31 mouse cellular contexts compared by ENCODE assay signal in genomic region chr16:8776634-8777033, GRCm38 (mm10).
"Had no signal": no experiment of that assay in that cellular context is flagged by ENCODE, and none has a peak within 500 bp of the region (broad histone marks: within the 10 kb centered on the region; RNA-seq: fewer than 3 reads in every experiment).

No protein-coding gene starts in this region.

- H3K9me3 ChIP-seq: heart, embryonic 10.5 days; heart, embryonic 12.5 days; hindbrain, embryonic 10.5 days; hindbrain, embryonic 12.5 days; intestine, embryonic 15.5 days; limb, embryonic 10.5 days; limb, embryonic 12.5 days; liver, embryonic 13.5 days; liver, embryonic 15.5 days had no signal

- H3K36me3 ChIP-seq: heart, embryonic 10.5 days; heart, embryonic 12.5 days; hindbrain, embryonic 10.5 days; hindbrain, embryonic 12.5 days; intestine, embryonic 15.5 days; limb, embryonic 10.5 days; limb, embryonic 12.5 days; liver, embryonic 13.5 days; liver, embryonic 15.5 days had no signal

- H3K27me3 ChIP-seq: heart, embryonic 12.5 days; hindbrain, embryonic 12.5 days; intestine, embryonic 15.5 days; limb, embryonic 12.5 days had no signal

- H3K4me2 ChIP-seq: heart, embryonic 12.5 days; hindbrain, embryonic 12.5 days; hindbrain, embryonic 14.5 days; intestine, embryonic 15.5 days; limb, embryonic 12.5 days; liver, embryonic 11.5 days; liver, embryonic 13.5 days; liver, embryonic 15.5 days had no signal

- H3K27ac ChIP-seq: gastrocnemius, adult 2 months; heart, embryonic 10.5 days; hindbrain, embryonic 10.5 days; hindbrain, embryonic 12.5 days; hindbrain, embryonic 14.5 days; intestine, embryonic 15.5 days; layer of hippocampus, adult 2 months; left cerebral cortex, adult 2 months; limb, embryonic 10.5 days; limb, embryonic 12.5 days; liver, embryonic 13.5 days; liver, embryonic 15.5 days had no signal

- DNase-seq: gastrocnemius, adult 2 months; gastrocnemius, postnatal 10 days; gastrocnemius, postnatal 25 days; heart, adult 18-20 months; heart, postnatal 10 days; heart, postnatal 4 days; kidney, adult 18-20 months; kidney, adult 8-10 months; kidney, postnatal 10 days; kidney, postnatal 25 days; kidney, postnatal 4 days; layer of hippocampus, adult 9-11 months; layer of hippocampus, postnatal 36 days; liver; liver, embryonic 13.5 days; liver, postnatal 0 days had no signal

- H3K4me1 ChIP-seq: heart, embryonic 10.5 days; hindbrain, embryonic 10.5 days; hindbrain, embryonic 12.5 days; intestine, embryonic 15.5 days; limb, embryonic 10.5 days; limb, embryonic 12.5 days had no signal

- ATAC-seq: hindbrain, embryonic 16.5 days; inflammation-experienced regulatory T-cells, adult 6 months; intestine, embryonic 15.5 days; intestine, postnatal 0 days; liver, postnatal 0 days had no signal

- H3K9ac ChIP-seq: heart, embryonic 12.5 days; hindbrain, embryonic 12.5 days; hindbrain, embryonic 14.5 days; intestine, embryonic 15.5 days; limb, embryonic 12.5 days; liver, embryonic 13.5 days; liver, embryonic 15.5 days; liver, postnatal 0 days had no signal

- H3K4me3 ChIP-seq: gastrocnemius, adult 2 months; heart, embryonic 10.5 days; heart, embryonic 12.5 days; hindbrain, embryonic 10.5 days; hindbrain, embryonic 12.5 days; intestine, embryonic 15.5 days; layer of hippocampus, adult 2 months; left cerebral cortex, adult 2 months; limb, embryonic 10.5 days; limb, embryonic 12.5 days; liver, embryonic 13.5 days; liver, embryonic 15.5 days had no signal
